Mouse (Mus musculus) left cerebral cortex, adult 8-10 months (tissue): ENCODE measurements around the gene Upp2. TPM values are rescaled to one million over a fixed set of nuclear protein-coding genes. Genes with fewer than 3 reads are reported as not detected.

Experiments used
- DNase-seq, 2 experiments: peaks; one replicate each; pipeline ENCODE4 v3.0.0; 2022; ENCODE audit warnings: low spot score in 2 of 2
- total RNA-seq, 4 experiments: library from RNA; stranded (reverse); gene quantifications; 2 replicates each; pipeline ENCODE4 v1.2.4; 2022

Upp2 gene
- total RNA-seq, 4 experiments from 2014 or later = 29.5 to 35.7 (median 33.4) TPM

DNA sequence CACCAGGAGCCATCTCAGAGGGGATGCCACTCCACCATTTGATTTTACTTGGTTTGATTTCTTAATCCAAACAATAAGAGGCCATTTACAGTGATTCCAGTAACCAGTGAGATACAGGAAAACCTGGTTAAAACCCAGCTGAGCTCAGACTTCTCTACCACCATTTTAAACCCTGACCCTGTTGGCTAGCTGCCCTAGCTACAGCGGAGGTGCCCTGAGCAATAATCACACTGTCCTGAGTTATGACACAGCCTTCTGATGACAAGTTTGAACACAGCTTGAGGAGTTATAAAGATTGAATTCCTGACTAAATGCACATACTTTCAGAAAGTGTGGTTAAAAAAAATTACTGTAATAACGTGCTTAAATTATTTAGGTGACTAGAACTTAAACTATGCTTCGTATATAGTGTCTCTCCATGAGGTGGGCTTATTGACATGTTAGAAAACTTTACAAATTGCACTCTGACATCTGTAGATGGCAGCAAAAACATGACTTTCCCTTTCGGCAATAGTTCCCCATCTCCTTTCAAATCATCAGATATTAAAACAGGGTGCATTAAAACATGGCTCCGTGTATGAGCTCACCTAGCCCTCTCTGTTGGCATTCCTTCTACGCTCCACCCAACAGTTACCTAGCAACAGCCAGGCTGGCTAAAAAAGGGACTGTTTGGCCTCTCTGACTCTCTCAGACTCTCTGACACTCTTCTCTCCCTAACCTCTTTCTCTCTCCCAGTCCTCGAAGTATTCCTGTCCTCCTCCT lies 263.1 kb downstream of the Upp2 start:
- DNase-seq = no peak

DNA sequence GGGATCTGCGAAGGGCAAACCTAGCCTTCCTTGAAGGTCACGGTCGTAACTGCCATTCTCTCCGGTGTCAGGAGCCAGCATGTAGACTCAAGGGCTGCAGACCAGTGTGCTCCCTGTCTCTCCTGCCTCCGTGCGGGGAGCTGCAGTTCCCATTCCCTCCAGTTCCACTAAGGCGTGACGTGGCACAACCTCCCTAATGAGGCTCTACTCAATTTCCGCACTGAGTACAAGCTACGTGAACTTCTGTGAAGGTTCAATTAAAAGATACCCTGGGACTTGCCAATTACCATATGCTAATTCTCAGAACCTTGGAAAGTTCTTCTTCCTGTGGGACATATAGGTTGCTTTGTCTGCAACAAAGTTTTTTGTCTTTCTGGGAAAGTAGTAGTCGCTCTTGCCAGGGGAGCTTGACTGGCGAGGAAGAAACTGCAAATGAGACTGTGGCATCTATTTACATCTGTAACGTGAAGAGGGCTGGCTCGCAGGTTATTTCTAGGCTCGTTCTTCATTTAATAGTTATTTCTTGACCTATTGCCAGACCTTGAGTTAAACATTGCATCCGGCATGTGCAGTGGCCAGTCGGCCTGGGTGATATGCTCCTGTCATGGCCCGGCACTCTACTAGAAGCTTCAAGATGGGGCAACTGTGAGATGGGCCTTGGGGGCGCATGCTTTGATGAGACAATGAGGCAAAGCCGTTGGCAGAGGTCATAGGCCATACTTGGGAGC lies 265.3 kb downstream of the Upp2 start:
- DNase-seq = no peak

DNA sequence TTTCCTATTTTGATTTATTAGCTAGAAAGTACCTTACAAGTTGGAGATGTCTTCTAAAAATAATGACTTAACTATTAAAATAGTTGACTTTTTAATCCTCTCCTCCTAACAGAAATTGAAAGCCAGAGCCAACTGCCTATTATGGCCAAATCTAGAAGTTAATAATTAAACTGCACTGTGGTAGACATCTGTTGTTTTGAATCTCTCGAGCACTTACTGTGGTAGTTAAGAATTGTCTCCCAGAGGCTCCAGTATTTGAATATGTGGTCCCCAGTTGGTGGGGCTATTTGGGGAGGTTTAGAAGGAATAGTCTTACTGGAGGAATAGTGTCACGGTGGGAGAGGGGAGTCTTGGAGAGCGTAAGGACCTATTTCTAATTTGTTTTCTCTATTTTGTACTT lies 273.9 kb downstream of the Upp2 start:
- DNase-seq = no peak

DNA sequence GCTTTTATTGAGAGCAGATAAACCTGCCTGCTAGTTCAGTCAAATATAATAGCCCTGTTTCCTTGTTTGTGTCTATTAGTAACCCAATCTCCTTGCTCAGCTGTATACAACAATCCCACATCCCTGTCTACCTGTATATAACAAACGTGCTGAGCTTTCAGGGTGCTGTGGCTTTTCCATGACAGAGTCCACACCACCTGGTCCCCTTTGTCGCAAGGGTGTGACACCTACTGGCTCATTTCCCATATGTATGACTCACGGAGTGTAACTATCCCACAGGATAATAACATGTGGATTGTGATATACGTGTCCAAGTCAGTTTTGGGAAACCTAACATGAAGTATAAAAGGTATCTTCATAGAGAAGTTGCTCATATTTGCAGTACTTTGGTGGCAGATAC lies 275.3 kb downstream of the Upp2 start:
- DNase-seq = no peak

Other genes with a start within 250 kb of the Upp2 start
- 10 to 100 TPM; 22.8 to 28.4 (median 25.4) TPM for gene Acvr1c, start 209.4 kb upstream of the Upp2 start, total RNA-seq
- gene Gm17409, start 97.2 kb upstream of the Upp2 start, total RNA-seq = not detected
- gene Acvr1, start 141 bp upstream of the Upp2 start, total RNA-seq = 10 to 100 TPM; 31.4 to 37.6 (median 32.6) TPM